Mouse (Mus musculus) kidney, embryonic 15.5 days (tissue): ENCODE data around the gene Qk. TPM values are rescaled to one million over a fixed set of nuclear protein-coding genes. Genes with fewer than 3 reads are reported as not detected.

Source experiments
- ATAC-seq: fragments of 200-750 bp; cut with Nextera tagmentation; replicated peaks from 2 replicates; pipeline ENCODE4 v1.8.0; 2017; ENCODE audit warnings: moderate TSS enrichment; ENCODE audit not compliant: low FRiP score
- H3K27ac ChIP-seq: fragments of 300-500 bp; sonication (generic); 2 replicates; pipeline ENCODE4 v1.5.1; 2015; ENCODE audit warnings: mild to moderate bottlenecking, inconsistent platforms
- H3K27me3 ChIP-seq: fragments of 300-500 bp; sonication (generic); 2 replicates; pipeline ENCODE4 v1.6.1; 2015; ENCODE audit warnings: inconsistent platforms
- H3K36me3 ChIP-seq: fragments of 300-500 bp; sonication (generic); 2 replicates; pipeline ENCODE4 v1.6.1; 2015; ENCODE audit warnings: inconsistent platforms
- H3K4me1 ChIP-seq: fragments of 300-500 bp; sonication (generic); 2 replicates; pipeline ENCODE4 v1.6.1; 2015; ENCODE audit warnings: inconsistent platforms
- H3K4me2 ChIP-seq: fragments of 300-500 bp; sonication (generic); 2 replicates; pipeline ENCODE4 v1.6.1; 2015; ENCODE audit warnings: moderate library complexity, mild to moderate bottlenecking, inconsistent platforms
- H3K4me3 ChIP-seq: fragments of 300-500 bp; sonication (generic); replicated peaks from 2 replicates; pipeline ENCODE4 v1.5.1; 2015; ENCODE audit warnings: mild to moderate bottlenecking, inconsistent platforms
- H3K9ac ChIP-seq: fragments of 300-500 bp; sonication (generic); 2 replicates; pipeline ENCODE4 v1.6.1; 2015; ENCODE audit warnings: mild to moderate bottlenecking, inconsistent platforms
- H3K9me3 ChIP-seq: fragments of 300-500 bp; sonication (generic); replicated peaks from 2 replicates; pipeline ENCODE4 v1.6.1; 2016; ENCODE audit warnings: inconsistent platforms
- WGBS: fragments of 180-500 bp; shearing (Covaris S2); methylation state at CpG from one replicate; pipeline ENCODE4 v1.1.7; 2015; ENCODE audit warnings: mixed read lengths; 5-methylcytosine and 5-hydroxymethylcytosine counted together
- polyA plus RNA-seq: library from polyadenylated mRNA; unstranded; fragments of >200 nt; fragmentation: Nextera tagmentation; extraction: Ambion mirVana; gene quantifications from 2 replicates; pipeline ENCODE4 v1.2.1, GENCODE M21; 2015

Gene Qk
- polyA plus RNA-seq, 1 experiment from 2014 or later, result 23.2 TPM

- Histone ChIP-seq H3K4me1 (peaks cover 7% of the 10 kb centered on the region), H3K9me3 (no peaks in the 10 kb centered on the region), H3K4me3 (no peak overlapping the region), H3K36me3 (no peaks in the 10 kb centered on the region), H3K4me2 (no peak overlapping the region), H3K9ac (no peak overlapping the region), H3K27me3 (no peaks in the 10 kb centered on the region), H3K27ac (no peak overlapping the region)
- 50% methylated on average over 4 of the region's 4 CpGs for WGBS
- no peak for ATAC-seq
Measured at GRCm38 (mm10) chr17:10300968-10301795, 18.5 kb downstream of the Qk start.

GRCm38 (mm10) chr17:10299396-10299795 is 20.3 kb downstream of the Qk start:
- H3K4me2 ChIP-seq, result no peak overlapping the region
- H3K27ac ChIP-seq, result no peak overlapping the region
- H3K9me3 ChIP-seq, result no peaks in the 10 kb centered on the region
- 83% methylated on average over 1 of the region's 1 CpGs for WGBS
- peaks cover 7% of the 10 kb centered on the region for H3K4me1 ChIP-seq
- no peak for ATAC-seq
- no peak overlapping the region for H3K9ac ChIP-seq
- no peaks in the 10 kb centered on the region for H3K27me3 ChIP-seq
- H3K4me3 ChIP-seq, result no peak overlapping the region
- H3K36me3 ChIP-seq, result no peaks in the 10 kb centered on the region

- no peak overlapping the region for H3K27ac ChIP-seq
- WGBS, result 53% methylated on average over 2 of the region's 2 CpGs
- H3K36me3 ChIP-seq, result no peaks in the 10 kb centered on the region
- ATAC-seq, result no peak
- no peaks in the 10 kb centered on the region for H3K27me3 ChIP-seq
- H3K4me1 ChIP-seq, result peaks cover 10% of the 10 kb centered on the region; the same call in 1 of the 2 replicates
- no peaks in the 10 kb centered on the region for H3K9me3 ChIP-seq
- no peak overlapping the region for H3K4me2 ChIP-seq
- no peak overlapping the region for H3K9ac ChIP-seq
- no peak overlapping the region for H3K4me3 ChIP-seq
Measured at GRCm38 (mm10) chr17:10292520-10292919, 27.1 kb downstream of the Qk start.

GRCm38 (mm10) chr17:10284772-10285171 is 34.9 kb downstream of the Qk start:
- H3K27me3 ChIP-seq, result no peaks in the 10 kb centered on the region
- H3K4me3 ChIP-seq, result no peak overlapping the region

GRCm38 (mm10) chr17:10279532-10279931 is 40.1 kb downstream of the Qk start:
- Histone ChIP-seq H3K4me2 (no peak overlapping the region), H3K4me3 (no peak overlapping the region), H3K9ac (no peak overlapping the region), H3K27ac (no peak overlapping the region), H3K4me1 (no peaks in the 10 kb centered on the region), H3K9me3 (no peaks in the 10 kb centered on the region), H3K36me3 (peaks cover 25% of the 10 kb centered on the region; the same call in 1 of the 2 replicates), H3K27me3 (no peaks in the 10 kb centered on the region)
- 93% methylated on average over 2 of the region's 2 CpGs for WGBS
- no peak for ATAC-seq

More at GRCm38 (mm10) chr17:10284772-10285171, 34.9 kb downstream of the Qk start:
- Histone ChIP-seq H3K9me3 (no peaks in the 10 kb centered on the region), H3K4me1 (0 out of 2 replicates have a peak, but pooled peaks cover 5% of the 10 kb centered on the region), H3K9ac (no peak overlapping the region), H3K27ac (no peak overlapping the region), H3K4me2 (no peak overlapping the region), H3K36me3 (peaks cover 13% of the 10 kb centered on the region; the same call in 1 of the 2 replicates)
- ATAC-seq, result no peak
- 78% methylated on average over 2 of the region's 2 CpGs for WGBS

DNA sequence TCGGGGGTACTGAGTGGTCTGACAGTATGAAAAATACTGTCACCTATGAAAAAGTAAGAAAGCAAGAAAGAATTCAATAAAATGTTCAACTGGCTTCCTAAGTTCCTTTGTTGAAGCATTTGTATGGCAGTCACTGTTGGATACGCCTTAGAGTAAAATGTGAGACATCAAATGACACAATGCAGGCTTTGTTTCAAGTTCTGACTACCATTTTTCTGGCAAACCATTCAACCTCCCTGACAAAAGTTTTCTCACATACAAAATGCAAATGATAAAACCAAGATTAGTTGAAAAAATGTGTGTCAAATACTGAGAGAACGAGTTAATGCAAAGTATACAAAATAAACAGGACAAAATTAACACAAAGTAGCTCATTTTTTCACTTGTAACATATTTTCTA is 50.1 kb downstream of the Qk start:
- Histone ChIP-seq H3K4me3 (no peak overlapping the region), H3K27me3 (no peaks in the 10 kb centered on the region), H3K9me3 (no peaks in the 10 kb centered on the region), H3K4me2 (no peak overlapping the region), H3K36me3 (peaks cover 12% of the 10 kb centered on the region), H3K27ac (no peak overlapping the region), H3K9ac (no peak overlapping the region), H3K4me1 (no peaks in the 10 kb centered on the region)
- no peak for ATAC-seq
- WGBS, result 85% methylated on average over 3 of the region's 3 CpGs

DNA sequence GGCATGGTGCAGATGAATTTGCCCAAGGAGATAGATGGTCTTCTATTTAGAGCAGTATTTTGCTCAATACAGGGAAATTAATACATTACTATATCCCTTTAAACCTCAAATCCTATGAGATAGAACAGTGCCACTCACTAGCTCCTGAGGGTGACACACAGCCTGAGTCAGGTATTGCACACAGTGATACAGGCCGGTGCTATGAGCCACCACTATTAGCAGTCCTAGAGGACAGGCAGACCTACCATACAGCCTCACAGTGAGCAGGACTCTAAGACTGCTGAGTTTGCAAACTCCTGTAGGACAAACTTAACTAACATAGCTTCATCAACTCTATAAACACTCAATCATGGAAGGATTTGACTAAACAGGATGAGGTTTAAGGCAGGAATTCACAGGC is 51.2 kb downstream of the Qk start:
- ATAC-seq, result no peak
- Histone ChIP-seq H3K36me3 (peaks cover 14% of the 10 kb centered on the region), H3K27me3 (no peaks in the 10 kb centered on the region), H3K4me2 (no peak overlapping the region), H3K4me3 (no peak overlapping the region), H3K4me1 (no peaks in the 10 kb centered on the region), H3K9me3 (no peaks in the 10 kb centered on the region), H3K9ac (no peak overlapping the region), H3K27ac (no peak overlapping the region)
- 75% methylated on average over 1 of the region's 1 CpGs for WGBS

GRCm38 (mm10) chr17:10266207-10266606 is 53.4 kb downstream of the Qk start:
- Histone ChIP-seq H3K9ac (no peak overlapping the region), H3K36me3 (peaks cover 16% of the 10 kb centered on the region; the same call in 1 of the 2 replicates), H3K4me2 (no peak overlapping the region), H3K27ac (no peak overlapping the region), H3K9me3 (no peaks in the 10 kb centered on the region), H3K27me3 (no peaks in the 10 kb centered on the region), H3K4me3 (no peak overlapping the region), H3K4me1 (no peaks in the 10 kb centered on the region)
- 59% methylated on average over 4 of the region's 4 CpGs for WGBS
- no peak for ATAC-seq

- Histone ChIP-seq H3K27me3 (no peaks in the 10 kb centered on the region), H3K9me3 (no peaks in the 10 kb centered on the region), H3K4me2 (no peak overlapping the region), H3K9ac (no peak overlapping the region), H3K4me1 (0 out of 2 replicates have a peak, but pooled peaks cover 3% of the 10 kb centered on the region), H3K27ac (no peak overlapping the region), H3K36me3 (no peaks in the 10 kb centered on the region), H3K4me3 (no peak overlapping the region)
- ATAC-seq, result no peak
- WGBS, result 71% methylated on average over 4 of the region's 4 CpGs
Measured at GRCm38 (mm10) chr17:10251252-10251958, 68.2 kb downstream of the Qk start.

- Histone ChIP-seq H3K9me3 (no peaks in the 10 kb centered on the region), H3K4me2 (no peak overlapping the region), H3K36me3 (no peaks in the 10 kb centered on the region; the same call in 1 of the 2 replicates), H3K27ac (no peak overlapping the region), H3K4me1 (0 out of 2 replicates have a peak, but pooled peaks cover 6% of the 10 kb centered on the region), H3K27me3 (no peaks in the 10 kb centered on the region), H3K4me3 (no peak overlapping the region), H3K9ac (no peak overlapping the region)
- no peak for ATAC-seq
- 82% methylated on average over 1 of the region's 1 CpGs for WGBS
Measured at GRCm38 (mm10) chr17:10240081-10240480, 79.6 kb downstream of the Qk start.

- H3K36me3 ChIP-seq, result no peaks in the 10 kb centered on the region; the same call in 1 of the 2 replicates
- no peak overlapping the region for H3K27ac ChIP-seq
- ATAC-seq, result no peak
- H3K4me2 ChIP-seq, result no peak overlapping the region
- H3K9ac ChIP-seq, result no peak overlapping the region
- H3K27me3 ChIP-seq, result no peaks in the 10 kb centered on the region
- no peaks in the 10 kb centered on the region for H3K9me3 ChIP-seq
- H3K4me1 ChIP-seq, result 0 out of 2 replicates have a peak, but pooled peaks cover 6% of the 10 kb centered on the region
- H3K4me3 ChIP-seq, result no peak overlapping the region
- WGBS, result 89% methylated on average over 2 of the region's 2 CpGs
Measured at GRCm38 (mm10) chr17:10236595-10236994, 83.1 kb downstream of the Qk start.

- no peak for ATAC-seq
- no peak overlapping the region for H3K4me3 ChIP-seq
- no peaks in the 10 kb centered on the region for H3K4me1 ChIP-seq
- no peaks in the 10 kb centered on the region for H3K9me3 ChIP-seq
- H3K36me3 ChIP-seq, result no peaks in the 10 kb centered on the region
- H3K27ac ChIP-seq, result no peak overlapping the region
- H3K4me2 ChIP-seq, result no peak overlapping the region
- no peaks in the 10 kb centered on the region for H3K27me3 ChIP-seq
- WGBS, result 96% methylated on average over 3 of the region's 3 CpGs
- H3K9ac ChIP-seq, result no peak overlapping the region
Measured at GRCm38 (mm10) chr17:10232406-10232805, 87.2 kb downstream of the Qk start.
